In the genomic region with DNA sequence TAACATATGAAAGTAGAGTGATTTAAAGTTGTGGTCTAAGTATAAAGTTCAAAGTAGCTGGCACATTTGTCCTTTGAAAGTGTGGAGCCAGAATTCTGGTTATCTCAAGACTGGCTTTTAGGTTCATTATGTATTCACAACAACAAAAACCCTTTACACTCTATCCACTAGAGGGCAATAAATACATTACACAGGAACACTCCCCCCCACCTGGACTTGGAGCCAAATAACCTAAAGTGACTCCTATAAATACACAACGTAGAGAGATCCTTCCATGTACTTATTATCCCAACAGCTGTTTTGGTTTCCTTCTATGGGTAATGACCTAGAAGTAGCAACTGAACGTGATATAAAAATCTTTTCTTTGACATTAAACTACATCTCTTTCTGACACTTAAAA, we compare ENCODE assay signal across 12 mouse cellular contexts.
A peak's percentile ranks its signal among the peaks of the same experiment; 100 is the strongest.
DNase-seq lines count a peak whose midpoint lies in the region; ATAC-seq and TF ChIP-seq lines count a peak whose summit lies in the region.
"Had no signal": no experiment of that assay in that cellular context is flagged by ENCODE, and none has a peak within 500 bp of the region (broad histone marks: within the 10 kb centered on the region; RNA-seq: fewer than 3 reads in every experiment).

No protein-coding gene starts in this region.

- WGBS in heart, postnatal 0 days, result 21% methylated on average over 2 of the region's 2 CpGs
- 28% methylated on average over 2 of the region's 2 CpGs for WGBS in lung, embryonic 14.5 days

- H3K27me3 ChIP-seq in heart, postnatal 0 days (ENCODE audit: control insufficient read depth, insufficient read depth, low read length), result no peaks in the 10 kb centered on the region
- H3K27me3 ChIP-seq in lung, embryonic 14.5 days (ENCODE audit: insufficient read depth, low read length), result no peaks in the 10 kb centered on the region
- H3K27me3 ChIP-seq: heart, embryonic 15.5 days; limb, embryonic 13.5 days had no signal

- H3K9me3 ChIP-seq in heart, postnatal 0 days (replicated peaks; ENCODE audit: control insufficient read depth, low read length), result no peaks in the 10 kb centered on the region
- H3K9me3 ChIP-seq in lung, embryonic 14.5 days (ENCODE audit: low read depth, low read length), result no peaks in the 10 kb centered on the region
- H3K9me3 ChIP-seq: heart, embryonic 15.5 days; limb, embryonic 13.5 days had no signal

- no peak for DNase-seq in heart, postnatal 0 days (ENCODE audit: low spot score)
- no peak for DNase-seq in heart, postnatal 4 days
- DNase-seq in lung, embryonic 14.5 days, result peak; percentile 15
- DNase-seq in lung, postnatal 4 days, result no peak
- peak; percentile 1 for DNase-seq in R1 (ENCODE audit: low read depth, low spot score)
- peak; percentile 1 for DNase-seq in retina, embryonic 14.5 days (ENCODE audit: low spot score)
- DNase-seq in layer of hippocampus, adult 9-10 months (ENCODE audit: low spot score), result no peak
- DNase-seq in adrenal gland, adult 18-20 months (ENCODE audit: low spot score in 2 of 2), result no peak
- DNase-seq: gastrocnemius, postnatal 25 days; right cerebral cortex, postnatal 25 days had no signal

- H3K9ac ChIP-seq in heart, postnatal 0 days (replicated peaks; ENCODE audit: low read depth, low read length), result no peak overlapping the region
- H3K9ac ChIP-seq in lung, embryonic 14.5 days, result no peak overlapping the region
- H3K9ac ChIP-seq: heart, embryonic 15.5 days; limb, embryonic 13.5 days had no signal

- no peak overlapping the region for H3K4me3 ChIP-seq in heart, postnatal 0 days (ENCODE audit: low read depth, low read length)
- H3K4me3 ChIP-seq in lung, embryonic 14.5 days (ENCODE audit: low read depth, low read length), result no peak overlapping the region
- H3K4me3 ChIP-seq: heart, embryonic 15.5 days; limb, embryonic 13.5 days had no signal

- H3K27ac ChIP-seq in heart, postnatal 0 days (ENCODE audit: low read depth), result no peak overlapping the region
- no peak overlapping the region for H3K27ac ChIP-seq in lung, embryonic 14.5 days (ENCODE audit: low read depth)
- H3K27ac ChIP-seq: heart, embryonic 15.5 days; limb, embryonic 13.5 days had no signal

- no peaks in the 10 kb centered on the region for H3K36me3 ChIP-seq in heart, postnatal 0 days (replicated peaks; ENCODE audit: control insufficient read depth, insufficient read depth, low read length)
- H3K36me3 ChIP-seq in lung, embryonic 14.5 days (ENCODE audit: insufficient read depth), result no peaks in the 10 kb centered on the region
- H3K36me3 ChIP-seq: heart, embryonic 15.5 days; limb, embryonic 13.5 days had no signal

- TF ChIP-seq EP300 in heart, postnatal 0 days (IDR thresholded peaks at IDR 0.05; ENCODE audit: low read depth), result no peak

- TF ChIP-seq CTCF in heart, postnatal 0 days (IDR thresholded peaks at IDR 0.05; ENCODE audit: low read depth), result peak; percentile 39
- TF ChIP-seq CTCF in lung, embryonic 14.5 days (IDR thresholded peaks at IDR 0.05; ENCODE audit: low read depth), result 0 out of 2 replicates have a peak, but pooled peaks have one; percentile 4

- ATAC-seq in heart, postnatal 0 days (ENCODE audit: insufficient read depth, low read depth), result no peak
- no peak for ATAC-seq in lung, embryonic 14.5 days (ENCODE audit: insufficient read depth)

- H3K4me1 ChIP-seq in heart, postnatal 0 days (ENCODE audit: control insufficient read depth, insufficient read depth), result no peaks in the 10 kb centered on the region
- no peaks in the 10 kb centered on the region for H3K4me1 ChIP-seq in lung, embryonic 14.5 days (ENCODE audit: insufficient read depth)
- H3K4me1 ChIP-seq: heart, embryonic 15.5 days; limb, embryonic 13.5 days had no signal

- no peak overlapping the region for H3K4me2 ChIP-seq in heart, postnatal 0 days (ENCODE audit: low read depth, low read length)
- H3K4me2 ChIP-seq in lung, embryonic 14.5 days, result no peak overlapping the region
- H3K4me2 ChIP-seq: heart, embryonic 15.5 days; limb, embryonic 13.5 days had no signal

Comparison
In these comparisons a context has a peak if more than half of its experiments do, and no peak if none do; other contexts are left out.
1. DNase-seq: peak in lung, embryonic 14.5 days (single experiment), R1 (single experiment) and retina, embryonic 14.5 days (single experiment); none in heart, postnatal 0 days (single experiment), heart, postnatal 4 days (single experiment), lung, postnatal 4 days (0 of 2), layer of hippocampus, adult 9-10 months (single experiment) and adrenal gland, adult 18-20 months (0 of 2).